Mouse (Mus musculus): ENCODE results near the gene Morc2a.
"Not testable (repeated sequence)": the region's sequence is repeated elsewhere in the genome, so short reads cannot be mapped to it uniquely, and the experiment has no call there.

The Morc2a gene

DNA sequence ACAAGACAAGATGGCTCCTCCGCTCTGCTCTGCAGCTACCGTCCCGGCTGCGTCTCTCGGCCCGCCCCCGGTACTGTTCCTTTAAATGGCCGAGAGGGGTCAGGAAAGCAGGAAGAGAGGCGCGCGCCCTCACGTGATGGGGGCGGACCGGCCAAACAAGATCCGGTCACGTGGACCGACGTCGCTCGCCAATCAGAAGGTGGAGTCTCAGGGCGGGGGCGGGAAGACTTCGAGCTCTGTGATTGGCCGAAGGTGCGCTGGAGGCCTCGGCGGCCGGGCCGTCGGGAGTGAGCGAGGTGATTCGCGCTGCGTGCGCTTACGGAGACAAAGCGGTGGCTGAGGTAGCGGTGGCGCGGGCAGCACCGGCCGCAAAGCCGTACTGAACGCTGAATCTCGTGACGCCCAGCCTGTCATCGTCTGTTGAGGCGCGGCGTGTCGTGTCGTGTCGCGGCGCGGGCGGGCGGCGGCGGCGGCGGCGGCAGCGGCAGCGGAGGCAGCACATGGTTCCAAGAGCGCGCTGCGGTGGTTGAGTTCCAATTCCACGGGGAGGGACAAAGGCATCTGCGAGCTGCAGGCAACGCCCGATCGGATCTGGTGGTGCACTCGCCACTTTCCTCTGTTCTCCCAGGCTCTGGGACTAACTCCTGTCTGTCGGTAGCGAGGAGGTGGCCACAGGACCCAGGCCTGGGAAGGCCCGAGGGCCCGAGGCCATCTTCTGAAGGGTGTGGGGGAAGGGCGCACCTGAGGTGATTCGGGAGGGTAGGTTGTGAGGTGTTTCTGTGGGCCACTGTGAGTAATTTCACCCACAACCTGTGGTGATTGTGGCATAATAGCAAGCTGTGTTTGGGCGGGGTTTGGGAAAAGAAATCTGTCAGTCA is at the start of gene Morc2a:
Gene Morc2a, plus strand, starts transcription at position 228 of the 878 bp plus-strand sequence.
- peak; percentile 95 for DNase-seq (ENCODE audit: low spot score)

DNA sequence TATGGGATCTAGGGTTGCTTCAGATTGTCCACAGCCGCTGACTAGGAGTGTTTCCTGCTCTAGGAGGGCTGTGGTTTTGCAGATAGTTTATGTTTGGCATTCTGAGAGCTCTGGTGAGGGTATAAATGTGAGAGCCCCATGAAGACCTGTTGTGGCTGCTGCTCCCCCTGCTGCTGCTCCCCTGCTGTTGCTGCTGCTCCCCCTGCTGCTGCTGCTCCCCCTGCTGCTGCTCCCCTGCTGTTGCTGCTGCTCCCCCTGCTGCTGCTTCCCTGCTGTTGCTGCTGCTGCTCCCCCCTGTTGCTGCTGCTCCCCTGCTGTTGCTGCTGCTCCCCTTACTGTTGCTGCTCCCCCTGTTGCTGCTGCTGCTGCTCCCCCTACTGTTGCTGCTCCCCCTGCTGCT is 47.0 kb upstream of the Morc2a start:
- DNase-seq (ENCODE audit: low spot score): not testable (repeated sequence)

DNA sequence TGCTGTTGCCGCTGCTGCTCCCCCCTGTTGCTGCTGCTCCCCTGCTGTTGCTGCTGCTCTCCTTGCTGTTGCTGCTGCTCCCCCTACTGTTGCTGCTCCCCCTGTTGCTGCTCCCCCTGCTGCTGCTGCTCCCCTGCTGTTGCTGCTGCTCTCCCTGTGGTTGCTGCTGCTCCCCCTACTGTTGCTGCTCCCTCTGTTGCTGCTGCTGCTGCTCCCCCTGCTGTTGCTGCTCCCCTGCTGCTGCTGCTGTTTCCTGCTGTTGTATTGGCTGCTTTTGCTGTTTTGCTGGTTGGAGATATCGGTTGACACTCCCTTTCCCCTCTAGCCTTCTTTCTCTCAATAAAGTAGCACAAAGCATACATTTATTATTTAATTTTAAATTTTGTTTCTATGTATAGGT is 46.3 kb upstream of the Morc2a start:
- not testable (repeated sequence) for DNase-seq (ENCODE audit: low spot score)

DNA sequence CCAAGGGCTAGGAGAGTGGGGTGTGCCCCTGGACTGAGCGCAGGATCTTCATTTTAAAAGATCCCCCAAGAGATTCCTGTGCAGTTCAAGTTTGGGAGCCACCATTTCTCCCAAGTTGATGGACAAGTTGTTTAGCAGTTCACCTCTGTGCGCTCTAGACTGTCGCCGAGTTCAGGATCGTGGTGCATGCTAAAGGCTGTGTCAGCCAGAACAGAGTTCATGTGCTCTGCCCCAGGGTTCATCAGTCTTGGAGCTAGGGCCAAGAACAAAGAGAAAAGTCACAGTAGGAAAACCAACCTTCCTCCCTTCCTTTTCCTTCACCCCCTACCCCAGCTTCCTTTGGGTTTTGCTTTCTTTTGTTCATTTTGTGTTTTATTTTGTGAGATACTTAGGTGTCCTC is 42.5 kb upstream of the Morc2a start:
- DNase-seq (ENCODE audit: low spot score): no peak

DNA sequence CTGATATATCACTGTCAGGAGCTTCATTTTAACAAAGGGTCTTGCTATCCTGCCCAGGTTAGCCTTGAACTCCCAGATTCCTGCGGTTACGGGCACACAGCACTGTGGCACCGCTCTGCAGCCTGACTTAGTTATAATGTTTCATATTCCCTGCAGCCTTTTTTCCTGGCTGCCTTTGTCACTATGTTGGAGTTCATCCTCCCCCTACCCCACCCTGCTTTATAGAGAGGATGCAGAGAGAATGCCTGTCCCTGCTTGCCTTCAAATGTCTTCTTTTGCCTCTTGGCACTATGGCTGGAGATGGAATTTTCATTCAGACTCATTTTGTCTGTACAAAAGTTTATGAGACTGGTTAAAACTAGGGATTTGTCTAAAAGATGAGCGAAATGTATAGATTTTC is 33.4 kb upstream of the Morc2a start:
- no peak for DNase-seq (ENCODE audit: low spot score)

DNA sequence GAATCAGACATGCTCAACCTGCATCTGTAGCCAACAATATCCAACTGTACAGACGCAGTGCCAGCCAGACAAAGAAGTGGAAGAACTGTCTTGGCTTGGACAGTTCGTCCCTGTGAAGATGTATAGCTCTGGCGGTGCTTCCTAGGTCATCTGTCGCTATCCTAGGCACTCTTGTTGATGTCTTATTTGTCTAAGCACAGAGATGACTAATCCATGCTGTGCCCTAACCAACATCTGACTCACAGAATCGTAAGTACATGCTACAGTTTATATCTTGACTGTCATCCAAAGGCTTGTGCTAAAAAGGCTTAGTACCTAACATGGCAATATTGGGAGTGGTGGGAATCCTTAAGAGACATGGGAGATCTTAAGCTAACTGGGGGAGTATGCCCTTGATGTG is 26.2 kb upstream of the Morc2a start:
- DNase-seq (ENCODE audit: low spot score): no peak

DNA sequence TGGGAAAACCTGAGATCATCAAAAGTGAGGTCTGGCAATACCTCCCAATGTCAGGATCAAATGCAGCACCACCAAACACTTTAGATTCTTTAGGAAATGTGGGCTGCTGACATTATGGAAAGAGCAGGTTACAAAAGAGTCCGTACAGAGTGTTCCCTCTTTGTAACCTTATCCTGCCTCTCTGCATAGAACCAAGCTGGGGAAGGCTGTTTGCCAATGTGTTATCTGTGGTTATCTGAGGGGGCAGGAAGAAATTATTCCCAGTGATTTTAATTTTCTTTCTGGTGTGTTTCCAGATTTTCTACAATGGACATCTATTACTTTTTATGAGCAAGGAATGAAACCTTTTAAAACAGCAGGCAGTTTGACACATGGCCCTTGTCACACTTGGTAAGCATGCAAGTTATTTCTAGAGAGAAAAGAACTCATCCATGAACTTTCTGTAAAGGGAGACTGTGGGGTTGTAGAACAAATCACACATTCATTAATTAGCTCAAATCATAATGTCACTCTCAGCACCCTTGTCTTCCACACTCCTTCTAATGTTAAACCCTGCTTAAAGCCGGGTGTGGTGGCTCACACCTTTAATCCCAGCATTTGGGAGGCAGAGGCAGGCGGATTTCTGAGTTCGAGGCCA is 24.5 kb upstream of the Morc2a start:
- DNase-seq (ENCODE audit: low spot score): no peak

DNA sequence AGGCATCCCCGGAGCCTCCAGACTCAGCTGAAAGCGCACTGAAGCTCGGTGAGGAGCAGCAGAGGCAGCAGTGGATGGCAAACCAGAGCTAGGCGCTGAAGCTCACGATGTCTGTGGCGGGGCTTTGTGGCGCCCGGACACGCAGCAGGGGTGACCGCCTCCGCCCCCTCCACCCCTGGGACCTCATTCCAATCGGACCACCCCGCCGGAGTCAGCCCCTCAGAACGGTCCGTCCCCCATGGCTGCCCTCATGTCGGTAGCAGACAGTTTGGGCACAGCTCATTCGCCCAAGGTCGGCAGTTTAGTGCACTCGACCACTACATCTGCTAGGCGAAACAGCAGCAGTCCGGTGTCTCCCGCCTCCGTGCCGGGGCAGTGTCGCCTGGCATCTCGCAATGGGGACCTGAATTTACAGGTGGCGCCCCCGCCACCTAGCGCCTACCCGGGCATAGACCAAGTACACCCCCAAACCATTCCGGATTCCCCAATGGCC is 19.9 kb upstream of the Morc2a start:
- no peak for DNase-seq (ENCODE audit: low spot score)

DNA sequence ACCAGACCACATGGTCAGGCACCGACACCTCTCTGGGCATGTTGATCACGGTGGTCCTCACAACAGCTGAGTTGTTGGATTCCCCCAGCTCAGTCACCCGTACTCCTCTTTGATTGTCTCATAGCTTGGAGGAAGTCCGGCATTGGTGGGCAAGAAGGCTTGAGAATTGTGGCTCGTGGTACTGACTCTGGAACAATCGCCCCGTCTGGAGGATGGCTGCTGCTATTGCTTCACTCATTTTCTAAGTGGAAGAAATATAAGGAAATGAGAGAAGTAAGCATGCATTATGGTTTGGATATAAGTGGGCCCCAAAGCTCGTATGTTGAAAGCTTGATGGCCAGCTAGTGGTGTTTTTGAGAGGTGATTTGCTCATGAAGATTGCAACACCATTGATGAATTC is 15.7 kb upstream of the Morc2a start:
- peak; percentile 17 for DNase-seq (ENCODE audit: low spot score)

DNA sequence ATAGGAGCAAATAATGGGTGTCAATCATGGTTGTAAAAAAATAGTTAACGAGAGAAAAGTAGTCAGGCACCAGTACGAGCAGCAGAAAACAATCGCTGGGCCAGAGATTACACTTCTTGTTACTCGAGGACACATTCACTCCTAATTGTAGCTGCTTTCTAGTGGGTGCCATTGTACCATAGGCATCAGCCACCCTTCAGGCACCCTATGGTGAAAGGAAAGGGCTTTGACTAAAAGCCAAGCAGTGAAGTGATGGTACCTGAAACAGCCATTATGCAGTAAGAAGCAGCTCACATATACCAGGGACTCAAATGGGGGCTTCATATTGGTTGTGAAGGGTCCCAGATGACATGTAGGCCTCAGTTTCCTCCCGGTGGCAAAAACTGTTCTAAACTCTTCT is 1.3 kb upstream of the Morc2a start:
- no peak for DNase-seq (ENCODE audit: low spot score)

DNA sequence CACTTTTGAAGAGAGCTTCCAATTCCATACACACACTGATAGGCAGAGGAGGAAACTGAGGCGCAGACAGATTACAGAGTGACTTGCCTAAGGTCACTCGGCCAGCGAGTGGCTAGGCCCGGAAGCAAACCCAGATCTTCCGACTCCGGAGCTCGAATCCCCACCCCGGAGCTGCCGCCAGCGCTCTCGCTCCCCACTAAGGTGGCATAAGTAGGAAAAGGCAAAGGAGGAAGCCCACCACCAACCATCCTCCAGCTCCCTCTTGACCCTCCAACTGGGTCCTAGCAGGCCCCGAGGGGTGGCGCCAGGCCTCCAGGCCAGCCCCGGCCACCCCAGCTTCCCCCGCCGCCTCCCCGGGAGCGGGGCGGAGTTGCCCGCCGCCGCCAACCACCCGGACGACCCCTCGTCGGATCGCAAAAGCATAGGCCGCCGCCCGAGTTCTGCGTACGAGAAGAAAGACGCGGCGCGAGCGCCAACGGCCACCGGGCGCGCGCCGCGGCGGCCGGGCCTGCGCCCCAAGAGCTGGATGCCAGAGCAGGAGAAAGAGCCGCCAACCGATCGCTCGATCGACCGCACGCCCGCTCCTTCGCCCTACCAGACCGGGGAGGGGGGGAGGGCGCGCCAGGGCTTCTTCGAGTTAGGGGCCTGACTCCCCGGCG is 557 bp upstream of the Morc2a start:
- peak; percentile 7 for DNase-seq (ENCODE audit: low spot score)

DNA sequence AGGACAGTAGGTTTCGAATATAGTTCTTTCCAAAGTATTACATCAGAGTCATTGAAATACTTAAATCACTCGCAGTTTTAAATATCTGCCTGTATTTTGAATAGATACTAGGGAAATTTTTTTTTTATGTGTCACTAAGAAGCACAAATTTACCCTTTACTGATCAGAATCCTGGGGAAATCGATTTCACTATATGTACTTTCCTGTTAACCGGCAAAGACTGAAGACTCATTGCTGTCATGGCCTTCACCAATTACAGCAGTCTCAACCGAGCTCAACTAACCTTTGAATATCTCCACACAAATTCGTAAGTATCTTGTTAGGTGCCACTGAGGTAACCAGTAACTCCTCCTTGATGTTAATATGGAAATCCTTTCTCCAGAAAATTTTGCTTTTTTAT is 1.1 kb downstream of the Morc2a start:
- no peak for DNase-seq (ENCODE audit: low spot score)

DNA sequence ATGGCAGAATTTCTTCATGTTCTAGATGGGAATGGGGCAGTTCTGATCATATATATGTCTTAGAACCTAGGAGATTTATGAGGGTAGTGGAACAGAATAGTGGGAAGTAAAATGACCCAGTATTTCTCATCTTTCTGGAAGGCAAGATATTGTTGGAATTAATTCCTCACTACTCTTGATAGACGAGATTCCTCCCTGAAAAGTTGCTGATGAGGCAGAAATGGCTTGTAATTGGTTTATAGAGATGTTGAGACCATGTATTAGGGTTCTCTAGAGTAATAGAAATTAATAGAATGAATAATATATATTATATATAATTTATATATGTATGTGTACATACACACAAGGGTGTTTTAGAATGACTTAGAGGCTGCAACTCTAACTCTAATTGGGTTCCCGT is 13.0 kb downstream of the Morc2a start:
- no peak for DNase-seq (ENCODE audit: low spot score)

DNA sequence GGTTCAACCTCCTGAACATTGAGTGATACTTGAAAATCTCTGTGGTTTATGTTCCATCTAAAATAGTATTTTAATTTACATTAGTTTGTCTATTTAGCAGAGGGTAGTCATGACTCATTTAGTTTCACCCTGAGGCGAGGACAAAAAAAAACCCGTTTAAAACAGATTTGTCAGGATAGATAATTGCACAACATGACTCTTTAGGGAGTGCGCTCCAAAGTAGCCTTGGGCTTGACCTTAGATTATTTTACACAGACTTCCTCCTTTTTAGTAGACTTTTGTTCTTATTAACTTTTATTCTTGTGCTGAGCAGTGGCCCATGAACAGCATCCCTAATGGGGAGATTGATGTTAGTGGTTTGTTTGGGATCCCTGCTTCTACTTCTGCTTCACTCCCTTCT is 18.5 kb downstream of the Morc2a start:
- DNase-seq (ENCODE audit: low spot score): no peak

DNA sequence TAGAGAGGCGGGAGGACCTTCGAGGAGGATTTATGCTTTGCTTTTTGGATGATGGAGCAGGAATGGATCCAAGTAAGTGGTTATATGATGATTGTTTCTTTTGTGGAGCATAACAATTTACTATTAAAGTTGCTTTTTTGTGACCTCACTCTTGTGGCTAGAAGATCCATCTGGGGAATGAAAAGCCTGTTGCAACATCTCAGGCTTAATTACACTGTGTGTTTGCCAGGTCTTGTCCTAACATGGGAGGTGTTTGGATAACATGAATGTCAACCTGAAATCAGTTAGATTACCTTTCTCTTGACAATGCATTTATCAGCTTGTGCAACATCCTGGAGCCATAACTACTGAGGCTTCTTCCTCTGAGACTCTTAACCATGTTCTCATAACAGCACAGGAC is 19.8 kb downstream of the Morc2a start:
- DNase-seq (ENCODE audit: low spot score): no peak

DNA sequence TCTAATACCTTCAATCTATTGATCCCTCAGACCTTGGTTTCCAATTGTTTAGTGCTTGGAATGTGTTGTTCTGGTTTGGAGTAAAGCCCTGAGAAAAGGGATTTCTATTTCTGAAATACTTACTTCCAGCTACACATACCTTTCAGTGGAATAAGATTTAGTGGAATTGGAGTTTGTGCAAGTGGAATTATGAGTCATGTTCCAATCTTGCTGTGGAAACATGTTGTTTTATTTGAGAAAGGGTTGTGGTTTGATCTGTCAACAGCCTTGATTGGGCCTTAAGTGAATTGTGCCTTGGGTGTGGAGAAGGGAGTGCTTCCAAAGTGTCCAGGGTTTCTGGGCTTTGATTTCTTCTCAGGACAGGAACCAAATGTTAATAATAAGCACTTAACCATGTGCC is 20.9 kb downstream of the Morc2a start:
- DNase-seq (ENCODE audit: low spot score): no peak

DNA sequence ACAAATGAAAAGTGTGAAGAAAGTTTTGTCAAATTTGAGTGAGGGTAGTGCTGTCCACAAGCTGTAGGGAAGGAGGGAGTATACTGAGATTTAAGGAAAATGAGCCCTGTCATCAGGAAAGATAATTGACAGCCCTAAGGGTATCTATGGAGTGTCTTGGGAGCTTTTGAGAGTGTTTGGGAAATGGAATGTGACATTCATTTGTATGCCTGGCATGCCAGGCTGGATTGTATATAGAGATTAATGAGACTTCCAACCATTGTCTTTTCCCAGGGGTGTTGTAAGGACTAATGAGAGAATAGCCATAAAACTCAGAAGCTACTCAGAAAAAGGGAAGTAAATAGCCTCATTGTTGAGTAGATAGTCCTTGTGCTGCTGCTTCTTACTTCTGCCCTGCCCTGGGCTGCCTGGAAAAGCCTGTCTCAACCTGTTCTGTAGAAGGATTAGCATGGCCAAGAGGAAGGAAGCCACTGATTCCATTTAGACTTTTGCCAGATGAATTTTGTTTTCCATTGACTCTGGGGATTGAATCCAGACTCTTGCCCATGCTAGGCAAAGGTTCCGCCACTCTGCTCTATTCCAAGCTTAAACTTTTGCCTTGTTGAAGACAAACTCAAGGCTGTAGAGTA is 22.1 kb downstream of the Morc2a start:
- DNase-seq (ENCODE audit: low spot score): no peak

DNA sequence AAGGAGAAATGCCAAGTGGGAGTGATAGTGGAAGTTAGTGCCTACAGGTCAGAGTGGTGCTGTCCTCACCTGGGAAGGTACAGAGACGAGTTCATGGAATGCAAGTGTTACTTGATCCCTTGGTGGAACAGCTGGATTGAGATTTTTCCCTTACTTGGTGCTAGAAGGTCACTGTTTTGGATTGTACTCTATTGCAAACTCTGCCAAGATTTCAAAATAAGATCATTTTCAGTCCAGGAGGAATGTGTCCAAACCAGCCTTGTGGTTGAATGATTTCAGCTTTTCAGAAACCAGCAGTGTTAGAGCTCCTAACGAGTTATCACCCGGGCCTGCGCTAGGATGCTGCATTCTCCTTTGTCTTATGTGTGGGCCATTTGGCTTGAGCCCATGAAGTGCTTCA is 25.6 kb downstream of the Morc2a start:
- no peak for DNase-seq (ENCODE audit: low spot score)

DNA sequence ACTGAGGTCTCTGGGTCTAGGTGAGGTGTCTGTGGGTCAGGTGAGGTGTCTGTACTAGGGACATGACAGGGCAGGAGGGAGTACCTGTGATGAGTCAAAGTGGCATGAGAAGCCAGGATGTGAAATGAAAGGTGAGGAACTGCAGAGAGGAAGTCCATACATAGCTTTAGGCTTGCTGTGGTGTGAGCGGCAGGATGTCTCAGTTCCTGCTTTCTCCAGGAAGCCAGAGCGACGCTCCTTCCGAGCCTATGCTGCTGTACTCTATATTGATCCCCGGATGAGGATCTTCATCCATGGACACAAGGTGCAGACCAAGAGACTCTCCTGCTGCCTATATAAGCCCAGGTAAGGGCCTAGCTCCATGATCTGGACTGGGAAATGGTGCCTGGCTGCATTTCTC is 27.4 kb downstream of the Morc2a start:
- DNase-seq (ENCODE audit: low spot score): no peak

DNA sequence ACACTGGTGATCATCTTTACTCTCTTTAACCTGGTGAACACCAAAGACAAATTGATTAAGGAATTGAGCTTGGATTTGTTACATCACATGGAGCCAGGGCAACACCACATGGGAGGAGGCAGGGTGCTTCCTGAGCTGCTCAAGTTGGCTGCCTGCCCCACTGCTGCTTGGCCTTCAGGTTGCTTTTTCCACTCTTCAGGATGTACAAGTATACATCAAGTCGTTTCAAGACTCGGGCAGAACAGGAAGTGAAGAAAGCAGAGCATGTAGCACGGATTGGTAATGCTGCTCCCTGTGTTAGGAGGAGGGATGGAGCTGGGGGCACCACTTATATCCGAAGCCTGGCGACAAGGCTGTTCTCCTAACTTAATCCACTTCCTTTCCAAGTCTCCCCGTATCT is 28.2 kb downstream of the Morc2a start:
- DNase-seq (ENCODE audit: low spot score): no peak

DNA sequence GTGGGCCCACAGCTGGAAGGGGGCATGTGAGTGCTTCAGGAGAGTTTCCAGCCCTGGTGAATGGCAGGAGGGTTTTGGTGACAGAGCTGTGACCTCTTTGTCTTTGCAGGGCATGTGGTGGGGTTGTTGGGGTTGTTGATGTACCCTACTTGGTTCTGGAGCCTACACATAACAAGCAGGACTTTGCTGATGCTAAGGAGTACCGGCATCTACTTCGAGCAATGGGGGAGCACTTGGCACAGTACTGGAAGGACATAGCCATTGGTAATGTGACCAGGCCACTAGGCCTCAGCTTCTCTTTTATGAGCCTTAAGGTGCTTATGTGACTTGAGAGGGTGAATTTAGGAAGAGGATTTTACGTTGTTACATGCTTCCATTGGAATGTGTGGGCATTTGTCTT is 30.8 kb downstream of the Morc2a start:
- no peak for DNase-seq (ENCODE audit: low spot score)

DNA sequence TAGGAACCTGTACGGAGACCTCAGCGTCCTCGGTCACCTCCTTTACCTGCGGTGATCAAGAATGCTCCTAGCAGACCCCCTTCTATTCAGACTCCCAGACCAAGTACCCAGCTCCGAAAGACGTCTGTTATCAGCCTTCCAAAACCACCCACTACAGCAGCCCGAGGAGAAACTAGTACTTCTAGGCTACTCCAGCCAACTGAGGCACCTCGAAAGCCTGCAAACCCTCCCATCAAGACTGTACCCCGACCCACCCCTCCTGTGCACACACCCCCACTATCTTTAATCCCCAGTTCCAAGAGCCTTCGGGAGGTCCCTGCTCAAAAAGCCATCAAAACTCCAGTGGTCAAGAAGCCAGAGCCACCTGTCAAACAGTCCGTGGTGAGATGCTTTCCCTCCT is 34.7 kb downstream of the Morc2a start:
- no peak for DNase-seq (ENCODE audit: low spot score)

DNA sequence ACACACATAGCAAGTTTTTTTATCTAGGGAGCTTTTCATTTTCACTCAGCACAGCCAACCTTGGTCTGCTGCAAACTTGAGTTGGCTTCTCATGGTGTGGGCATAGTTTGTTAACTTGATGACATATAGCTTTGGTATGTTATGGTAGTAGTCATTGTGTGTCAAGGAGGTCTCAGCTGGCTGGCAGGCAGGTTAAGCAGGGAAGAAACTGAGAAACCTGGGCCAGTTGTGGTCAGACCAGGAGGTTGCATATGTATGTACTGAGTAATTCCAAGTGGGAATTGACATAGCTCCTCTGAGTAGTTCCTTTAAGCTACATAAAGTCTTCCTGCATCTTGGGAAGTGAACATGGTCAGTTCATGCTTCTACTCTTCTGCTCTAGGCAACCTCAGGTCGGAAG is 35.2 kb downstream of the Morc2a start:
- no peak for DNase-seq (ENCODE audit: low spot score)

Measured in layer of hippocampus, adult 9-10 months (tissue).